In the genomic region with DNA sequence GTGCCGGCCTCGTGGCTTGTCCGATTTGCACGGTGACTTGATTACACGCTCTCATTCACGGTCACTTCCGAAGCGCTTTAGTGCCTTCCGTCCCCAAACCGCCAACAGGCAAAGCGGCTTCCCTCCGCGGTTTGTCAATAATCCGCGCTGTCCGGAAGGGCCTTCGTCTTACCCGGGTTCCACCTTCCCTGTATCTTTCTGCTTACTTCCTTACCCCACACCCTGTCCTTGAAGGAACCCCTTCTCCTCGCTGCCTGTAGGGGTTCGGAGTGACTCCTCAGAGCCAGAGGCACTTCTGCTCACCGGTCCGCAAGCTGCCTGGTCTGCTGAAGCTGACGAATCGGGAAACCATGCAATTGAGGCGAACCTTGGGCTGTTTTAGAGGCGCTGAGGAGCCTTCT, we compare ENCODE assay signal across 11 mouse cellular contexts. TPM values are rescaled to one million over a fixed set of nuclear protein-coding genes. Genes with fewer than 3 reads are reported as not detected.
A peak's percentile ranks its signal among the peaks of the same experiment; 100 is the strongest.
DNase-seq lines count a peak whose midpoint lies in the region; ATAC-seq lines count a peak whose summit lies in the region.
"Had no signal": no experiment of that assay in that cellular context is flagged by ENCODE, and none has a peak within 500 bp of the region (broad histone marks: within the 10 kb centered on the region; RNA-seq: fewer than 3 reads in every experiment).

No protein-coding gene starts in this region.

- no peak for ATAC-seq in neural tube, embryonic 11.5 days (ENCODE audit: insufficient read depth, low FRiP score, low TSS enrichment)
- peak; percentile 24 for ATAC-seq in inflammation-experienced regulatory T-cells, adult 6 months
- no peak for ATAC-seq in limb, embryonic 12.5 days (ENCODE audit: insufficient number of reproducible peaks, insufficient read depth, low FRiP score, low TSS enrichment, low read depth)

- H3K9ac ChIP-seq in neural tube, embryonic 11.5 days (ENCODE audit: low read length): peak overlapping the region; percentile 60
- peak overlapping the region; percentile 100 for H3K9ac ChIP-seq in limb, embryonic 12.5 days (replicated peaks)

- H3K4me1 ChIP-seq in neural tube, embryonic 11.5 days (ENCODE audit: control insufficient read depth, insufficient read depth, low read length): 0 out of 2 replicates have a peak, but pooled peaks cover 4% of the 10 kb centered on the region
- H3K4me1 ChIP-seq in limb, embryonic 12.5 days (replicated peaks): peaks cover 48% of the 10 kb centered on the region

- H3K4me2 ChIP-seq in neural tube, embryonic 11.5 days (ENCODE audit: low read depth): peak overlapping the region; percentile 47
- H3K4me2 ChIP-seq in limb, embryonic 12.5 days: peak overlapping the region; percentile 96

- no peaks in the 10 kb centered on the region for H3K9me3 ChIP-seq in neural tube, embryonic 11.5 days (ENCODE audit: control insufficient read depth, low read length)
- no peaks in the 10 kb centered on the region for H3K9me3 ChIP-seq in limb, embryonic 12.5 days

- peak overlapping the region; percentile 68; the same call in 1 of the 2 replicates for H3K27ac ChIP-seq in neural tube, embryonic 11.5 days (ENCODE audit: low read depth, low read length)
- H3K27ac ChIP-seq in limb, embryonic 12.5 days: peak overlapping the region; percentile 100
- H3K27ac ChIP-seq: heart, adult 2 months had no signal

- H3K27me3 ChIP-seq in neural tube, embryonic 11.5 days (ENCODE audit: control insufficient read depth, insufficient read depth, low read length): peaks cover 97% of the 10 kb centered on the region
- H3K27me3 ChIP-seq in limb, embryonic 12.5 days: peaks cover 24% of the 10 kb centered on the region

- H3K4me3 ChIP-seq in neural tube, embryonic 11.5 days (ENCODE audit: low read depth, low read length): peak overlapping the region; percentile 40
- peak overlapping the region; percentile 99 for H3K4me3 ChIP-seq in limb, embryonic 12.5 days (replicated peaks)
- H3K4me3 ChIP-seq: heart, adult 2 months had no signal

- WGBS in neural tube, embryonic 11.5 days: under 1% methylated on average over 26 of the region's 26 CpGs
- WGBS in limb, embryonic 12.5 days: under 1% methylated on average over 26 of the region's 26 CpGs

- H3K36me3 ChIP-seq in neural tube, embryonic 11.5 days (ENCODE audit: control insufficient read depth, insufficient read depth, low read length): no peaks in the 10 kb centered on the region
- peaks cover 17% of the 10 kb centered on the region for H3K36me3 ChIP-seq in limb, embryonic 12.5 days

- peak; percentile 58 for DNase-seq in neural tube, embryonic 11.5 days (ENCODE audit: low spot score)
- DNase-seq in neural tube, embryonic 10.5 days (ENCODE audit: extremely low spot score, low spot score): no peak
- DNase-seq in urinary bladder, postnatal 25 days (ENCODE audit: low spot score): peak; percentile 46
- no peak for DNase-seq in right cerebral cortex, postnatal 10 days (ENCODE audit: low spot score in 2 of 2)
- no peak for DNase-seq in yolk sac, embryonic 10.5 days (ENCODE audit: low spot score)
- DNase-seq: cerebellum, adult 18-20 months had no signal

RNA-seq across cellular contexts. Expression of gene Hoxa11, which starts 0.8 kb away (rescaled TPM):
- polyA plus RNA-seq in neural tube, embryonic 11.5 days (2014; fragmentation: Nextera tagmentation; extraction: Ambion mirVana): 6.0 and 6.7 TPM in 2 replicates
- polyA plus RNA-seq in inflammation-experienced regulatory T-cells, adult 6 months (2017; shearing (Covaris generic)): not detected
- 88.2 and 96.8 TPM in 2 replicates for polyA plus RNA-seq in limb, embryonic 12.5 days (2016; fragmentation: Nextera tagmentation; extraction: Ambion mirVana)
- polyA plus RNA-seq: heart, adult 2 months; large intestine, adult 2 months; liver, embryonic 16.5 days had no signal

RNA-seq across cellular contexts. Expression of gene Hoxa10, which starts 5.7 kb away (rescaled TPM):
- 70.6 and 72.8 TPM in 2 replicates for polyA plus RNA-seq in neural tube, embryonic 11.5 days (2014; fragmentation: Nextera tagmentation; extraction: Ambion mirVana)
- not detected for polyA plus RNA-seq in inflammation-experienced regulatory T-cells, adult 6 months (2017; shearing (Covaris generic))
- 272 and 294 TPM in 2 replicates for polyA plus RNA-seq in limb, embryonic 12.5 days (2016; fragmentation: Nextera tagmentation; extraction: Ambion mirVana)
- polyA plus RNA-seq: heart, adult 2 months had no signal

RNA-seq across cellular contexts. Expression of gene Hoxa13, which starts 14.3 kb away (rescaled TPM):
- 0.11 and 0.26 TPM in 2 replicates for polyA plus RNA-seq in neural tube, embryonic 11.5 days (2014; fragmentation: Nextera tagmentation; extraction: Ambion mirVana)
- polyA plus RNA-seq in inflammation-experienced regulatory T-cells, adult 6 months (2017; shearing (Covaris generic)): not detected
- polyA plus RNA-seq in limb, embryonic 12.5 days (2016; fragmentation: Nextera tagmentation; extraction: Ambion mirVana): 33.1 and 34.1 TPM in 2 replicates
- polyA plus RNA-seq: heart, adult 2 months; large intestine, adult 2 months; liver, embryonic 16.5 days had no signal

RNA-seq across cellular contexts. Expression of gene Hoxa9, which starts 15.5 kb away (rescaled TPM):
- polyA plus RNA-seq in neural tube, embryonic 11.5 days (2014; fragmentation: Nextera tagmentation; extraction: Ambion mirVana): 98.8 and 105 TPM in 2 replicates
- under 1 TPM in 2 of 3 experiments, not detected in 1; 0.13 to 0.32 TPM for polyA plus RNA-seq in inflammation-experienced regulatory T-cells, adult 6 months (2017; shearing (Covaris generic))
- 74.7 and 77.4 TPM in 2 replicates for polyA plus RNA-seq in limb, embryonic 12.5 days (2016; fragmentation: Nextera tagmentation; extraction: Ambion mirVana)

RNA-seq across cellular contexts. Expression of gene Hoxa7, which starts 24.7 kb away (rescaled TPM):
- 61.2 and 71.3 TPM in 2 replicates for polyA plus RNA-seq in neural tube, embryonic 11.5 days (2014; fragmentation: Nextera tagmentation; extraction: Ambion mirVana)
- not detected for polyA plus RNA-seq in inflammation-experienced regulatory T-cells, adult 6 months (2017; shearing (Covaris generic))
- polyA plus RNA-seq in limb, embryonic 12.5 days (2016; fragmentation: Nextera tagmentation; extraction: Ambion mirVana): 11.7 and 13.8 TPM in 2 replicates

Comparison
In these comparisons a context has a peak if more than half of its experiments do, and no peak if none do; other contexts are left out.
1. DNase-seq: peak in neural tube, embryonic 11.5 days (single experiment) and urinary bladder, postnatal 25 days (single experiment); none in neural tube, embryonic 10.5 days (single experiment), right cerebral cortex, postnatal 10 days (0 of 2) and yolk sac, embryonic 10.5 days (single experiment).
2. RNA of gene Hoxa11, which starts 0.8 kb away (polyA plus RNA-seq): 88.2 to 96.8 TPM in limb, embryonic 12.5 days; 6.0 to 6.7 TPM in neural tube, embryonic 11.5 days and not detected in inflammation-experienced regulatory T-cells, adult 6 months; every median in the first group is over 10 times any median in the second.
3. RNA of gene Hoxa10, which starts 5.7 kb away (polyA plus RNA-seq): 272 to 294 TPM in limb, embryonic 12.5 days and 70.6 to 72.8 TPM in neural tube, embryonic 11.5 days; not detected in inflammation-experienced regulatory T-cells, adult 6 months; every median in the first group is over 10 times any median in the second.
4. RNA of gene Hoxa13, which starts 14.3 kb away (polyA plus RNA-seq): 33.1 to 34.1 TPM in limb, embryonic 12.5 days; 0.11 to 0.26 TPM in neural tube, embryonic 11.5 days and not detected in inflammation-experienced regulatory T-cells, adult 6 months; every median in the first group is over 10 times any median in the second.